ENCODE assay signal across 8 mouse cellular contexts in the genomic region with DNA sequence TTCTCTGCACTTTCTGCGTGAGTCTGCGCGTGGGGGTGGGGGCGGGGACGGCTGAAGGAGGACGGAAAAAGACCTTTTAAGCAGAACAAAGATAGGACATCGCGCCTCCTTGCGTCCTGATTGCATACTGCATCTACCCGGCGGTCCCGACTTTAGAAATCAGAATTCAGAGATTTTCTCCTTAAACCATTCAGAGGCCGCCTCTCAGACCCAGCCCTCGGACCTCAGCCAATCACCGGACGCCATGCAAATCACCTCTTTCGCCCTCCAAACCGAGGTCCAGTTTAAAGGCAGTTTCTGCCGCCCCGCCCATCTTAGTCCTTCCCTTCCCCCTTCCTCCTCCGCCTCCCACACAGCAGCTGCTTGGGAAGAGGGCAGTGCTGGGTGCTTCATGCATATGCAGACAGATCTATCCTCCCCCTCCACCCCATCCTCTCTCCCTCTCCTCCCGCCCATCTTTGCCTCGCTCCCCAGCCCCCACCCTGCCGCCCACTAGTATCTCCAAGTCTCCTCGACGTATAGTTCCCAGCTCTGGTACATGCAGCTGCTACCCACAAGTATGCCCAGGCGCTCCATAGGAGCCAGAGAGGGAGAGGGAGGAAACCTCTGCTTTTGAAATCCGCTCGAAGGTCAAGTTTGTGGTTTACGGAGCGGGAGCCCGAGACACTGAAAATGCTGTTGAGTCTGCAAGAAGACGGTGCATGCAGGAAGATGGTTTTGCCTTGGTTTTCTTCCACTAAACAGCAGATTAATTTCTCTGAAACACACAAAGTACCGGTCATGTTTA.
DNase-seq lines count a peak whose midpoint lies in the region; ATAC-seq and TF ChIP-seq lines count a peak whose summit lies in the region.

No protein-coding gene starts in this region.

- H3K36me3 ChIP-seq in erythroblast, embryonic 14.5 days (ENCODE audit: control insufficient read depth) = no peaks in the 10 kb centered on the region
- H3K36me3 ChIP-seq in embryonic facial prominence, embryonic 10.5 days (replicated peaks) = no peaks in the 10 kb centered on the region
- H3K36me3 ChIP-seq in heart, adult 2 months (ENCODE audit: control insufficient read depth, insufficient read depth, low read length) = no peaks in the 10 kb centered on the region
- H3K36me3 ChIP-seq in limb, embryonic 13.5 days = no peaks in the 10 kb centered on the region
- H3K36me3 ChIP-seq in midbrain, embryonic 16.5 days (ENCODE audit: control insufficient read depth, insufficient read depth, low read length) = no peaks in the 10 kb centered on the region

- peak overlapping the region; percentile 87 for H3K4me2 ChIP-seq in limb, embryonic 13.5 days (replicated peaks)
- H3K4me2 ChIP-seq in midbrain, embryonic 16.5 days (ENCODE audit: low read length) = peak overlapping the region; percentile 66

- no peak overlapping the region for H3K9ac ChIP-seq in heart, adult 2 months (ENCODE audit: low read depth, low read length)
- peak overlapping the region; percentile 58 for H3K9ac ChIP-seq in limb, embryonic 13.5 days
- H3K9ac ChIP-seq in midbrain, embryonic 16.5 days (ENCODE audit: low read depth, low read length) = peak overlapping the region; percentile 78

- H3K79me2 ChIP-seq in heart, adult 2 months (replicated peaks; ENCODE audit: control insufficient read depth, insufficient read depth, low read length) = no peaks in the 10 kb centered on the region

- ATAC-seq in erythroblast, adult 5-6 weeks (replicated peaks; ENCODE audit: low FRiP score, poor library complexity, severe bottlenecking) = no peak
- ATAC-seq in limb, embryonic 13.5 days (ENCODE audit: low FRiP score, low read depth) = peak; percentile 98
- ATAC-seq in midbrain, embryonic 16.5 days = peak; percentile 97

- no peaks in the 10 kb centered on the region for H3K9me3 ChIP-seq in erythroblast, embryonic 14.5 days (ENCODE audit: control insufficient read depth, low read length)
- no peaks in the 10 kb centered on the region for H3K9me3 ChIP-seq in embryonic facial prominence, embryonic 10.5 days
- no peaks in the 10 kb centered on the region for H3K9me3 ChIP-seq in limb, embryonic 13.5 days
- H3K9me3 ChIP-seq in midbrain, embryonic 16.5 days (replicated peaks; ENCODE audit: control insufficient read depth, low read length, poor library complexity, severe bottlenecking) = no peaks in the 10 kb centered on the region

- H3K27ac ChIP-seq in embryonic facial prominence, embryonic 10.5 days (replicated peaks) = peak overlapping the region; percentile 80
- no peak overlapping the region for H3K27ac ChIP-seq in heart, adult 2 months
- H3K27ac ChIP-seq in limb, embryonic 13.5 days = peak overlapping the region; percentile 44; the same call in 1 of the 2 replicates
- H3K27ac ChIP-seq in midbrain, embryonic 16.5 days (ENCODE audit: low read length) = peak overlapping the region; percentile 94

- WGBS in embryonic facial prominence, embryonic 10.5 days = under 1% methylated on average over 34 of the region's 34 CpGs
- 1% methylated on average over 34 of the region's 34 CpGs for WGBS in heart, adult 2 months
- WGBS in limb, embryonic 13.5 days = under 1% methylated on average over 34 of the region's 34 CpGs
- under 1% methylated on average over 34 of the region's 34 CpGs for WGBS in midbrain, embryonic 16.5 days

- no peak for TF ChIP-seq EP300 in heart, adult 2 months (IDR thresholded peaks at IDR 0.05; ENCODE audit: insufficient read depth, low read depth, low read length)

- peak; percentile 95 for DNase-seq in embryonic facial prominence, embryonic 10.5 days (ENCODE audit: low spot score)
- DNase-seq in heart, adult 2 months = peak; percentile 78 to 86
- peak; percentile 92 to 94 for DNase-seq in kidney, adult 8-10 months
- peak; percentile 53 to 55 for DNase-seq in spleen, postnatal 36 days (ENCODE audit: low spot score in 2 of 2)

- H3K4me3 ChIP-seq in erythroblast, embryonic 14.5 days (replicated peaks) = peak overlapping the region; percentile 31
- peak overlapping the region; percentile 58 for H3K4me3 ChIP-seq in embryonic facial prominence, embryonic 10.5 days
- peak overlapping the region; percentile 44 for H3K4me3 ChIP-seq in heart, adult 2 months
- H3K4me3 ChIP-seq in limb, embryonic 13.5 days = peak overlapping the region; percentile 49
- peak overlapping the region; percentile 47 for H3K4me3 ChIP-seq in midbrain, embryonic 16.5 days (ENCODE audit: low read depth, low read length)

- TF ChIP-seq CTCF in heart, adult 2 months (IDR thresholded peaks at IDR 0.05) = peak; percentile 74

- H3K4me1 ChIP-seq in erythroblast, embryonic 14.5 days (ENCODE audit: control insufficient read depth) = peaks cover 4% of the 10 kb centered on the region
- peaks cover 29% of the 10 kb centered on the region for H3K4me1 ChIP-seq in embryonic facial prominence, embryonic 10.5 days
- 0 out of 2 replicates have a peak, but pooled peaks cover 2% of the 10 kb centered on the region for H3K4me1 ChIP-seq in heart, adult 2 months (ENCODE audit: control insufficient read depth, insufficient read depth, low read length)
- H3K4me1 ChIP-seq in limb, embryonic 13.5 days = peaks cover 15% of the 10 kb centered on the region
- H3K4me1 ChIP-seq in midbrain, embryonic 16.5 days (ENCODE audit: control insufficient read depth, insufficient read depth, low read length) = peaks cover 39% of the 10 kb centered on the region

- H3K27me3 ChIP-seq in erythroblast, embryonic 14.5 days (ENCODE audit: control insufficient read depth) = peaks cover 70% of the 10 kb centered on the region
- H3K27me3 ChIP-seq in embryonic facial prominence, embryonic 10.5 days (replicated peaks; ENCODE audit: low read depth, poor library complexity, severe bottlenecking) = peaks cover 70% of the 10 kb centered on the region
- peaks cover 12% of the 10 kb centered on the region for H3K27me3 ChIP-seq in heart, adult 2 months (ENCODE audit: control insufficient read depth, insufficient read depth, low read length)
- H3K27me3 ChIP-seq in limb, embryonic 13.5 days = peaks cover 47% of the 10 kb centered on the region
- no peaks in the 10 kb centered on the region for H3K27me3 ChIP-seq in midbrain, embryonic 16.5 days (ENCODE audit: control insufficient read depth, insufficient read depth, low read depth, low read length)

- TF ChIP-seq POLR2A in heart, adult 2 months (IDR thresholded peaks at IDR 0.05; ENCODE audit: insufficient read depth, low read depth, low read length) = no peak

- intact Hi-C loops in heart, adult 2 months (cut with DNase I) = loop anchor here (2.0 to 5.0 kb wide), 3 partner anchors 126 to 633 kb away; partner anchors contain the start of gene Tmem161b
